Mouse (Mus musculus) gastrocnemius, adult 2 months (tissue): ENCODE measurements around the gene Ndufs7. TPM values are rescaled to one million over a fixed set of nuclear protein-coding genes. Genes with fewer than 3 reads are reported as not detected.

Source experiments
- DNase-seq: peaks from one replicate; pipeline ENCODE4 v3.0.0; 2022
- H3K27ac ChIP-seq: fragments of 200-600 bp; 2 replicates; pipeline ENCODE4 v1.8.1; 2022; ENCODE audit warnings: mild to moderate bottlenecking
- H3K4me3 ChIP-seq: fragments of 200-600 bp; 2 replicates; pipeline ENCODE4 v1.8.1; 2022; ENCODE audit warnings: mild to moderate bottlenecking, moderate library complexity
- CTCF ChIP-seq: fragments of 200-600 bp; IDR thresholded peaks from 2 replicates; pipeline ENCODE4 v1.8.1; 2022; ENCODE audit warnings: antibody characterized with exemption, mild to moderate bottlenecking, moderate library complexity
- intact Hi-C: fragments of 180-260 bp; cut with DNase I; formaldehyde crosslinking; loops from one replicate; pipeline ENCODE4 v1.15.1; 2025
- total RNA-seq, 2 experiments: library from RNA; stranded (reverse); gene quantifications; 2 replicates each; pipeline ENCODE4 v1.2.3; 2021

Ndufs7 gene
- total RNA-seq, 2 experiments from 2014 or later, result 496 to 663 TPM

DNA sequence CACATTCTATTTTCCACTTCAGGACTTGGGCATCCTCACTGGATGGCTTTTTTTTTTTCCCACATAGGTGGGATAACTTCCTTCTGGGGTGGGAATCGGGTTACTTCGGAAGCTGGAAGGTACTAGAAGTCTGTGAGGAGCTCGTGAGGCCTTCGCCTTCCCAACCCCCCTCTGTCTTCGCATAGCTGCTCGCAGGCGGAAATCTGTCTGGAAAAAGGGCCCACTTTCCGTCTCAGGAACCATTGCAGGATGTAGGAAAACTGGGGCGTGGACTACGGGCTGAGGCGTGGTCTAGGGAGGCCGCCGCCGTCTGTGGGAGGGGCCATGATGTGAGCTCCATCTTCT, 22.9 kb upstream of the Ndufs7 start:
- no peak for DNase-seq
- no peak for TF ChIP-seq CTCF
- Histone ChIP-seq H3K4me3 (peak overlapping the region; percentile 73), H3K27ac (peak overlapping the region; percentile 94)
- intact Hi-C loops, result loop anchor here (2.0 kb wide), 2 partner anchors 19 to 27 kb away; no protein-coding TSS in a partner anchor

DNA sequence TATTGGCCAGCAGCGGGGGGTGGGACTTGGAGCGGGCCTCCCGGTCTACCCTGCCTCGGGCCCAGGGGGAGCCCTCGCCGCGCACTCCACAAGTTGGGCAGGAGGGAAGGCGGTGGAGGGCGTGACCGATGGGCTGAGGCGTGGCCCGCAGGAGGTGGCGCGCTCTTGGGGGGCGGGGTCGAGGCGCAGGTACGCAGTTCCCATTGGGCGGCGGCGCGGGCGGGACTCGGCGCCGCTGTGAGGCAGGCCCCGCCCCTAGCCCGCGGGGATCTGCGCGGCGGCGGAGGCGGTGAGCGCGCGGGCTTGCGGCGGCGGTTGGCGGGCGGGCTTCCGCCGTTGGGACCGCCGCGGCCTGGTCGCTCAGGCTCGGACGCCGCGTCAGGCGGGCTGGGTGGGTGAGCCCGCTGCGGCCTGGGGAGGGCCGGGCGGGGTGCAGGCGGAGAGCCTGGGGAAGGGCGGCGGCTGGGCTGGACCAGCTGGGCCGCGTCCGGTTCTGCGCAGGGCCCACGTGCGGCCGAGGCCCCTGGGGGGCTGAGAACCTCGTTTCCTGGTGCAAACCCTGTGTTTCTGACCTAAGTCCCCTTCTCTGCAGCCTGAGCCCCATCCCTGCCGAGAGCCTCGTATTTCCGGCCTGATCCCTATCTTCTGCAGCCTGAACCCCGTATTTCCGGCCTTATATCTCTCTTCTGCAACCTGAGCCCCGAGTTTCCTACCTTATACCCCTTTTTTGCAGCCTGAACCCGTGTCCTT, 22.3 kb upstream of the Ndufs7 start, which contains the start of gene Mum1:
Gene Mum1, plus strand, starts transcription at position 19 of the 750 bp plus-strand sequence.
- peak; percentile 66 for TF ChIP-seq CTCF
- intact Hi-C loops, result loop anchor here (2.0 kb wide), 2 partner anchors 18 to 28 kb away; no protein-coding TSS in a partner anchor
- peak; percentile 100 for DNase-seq
- H3K27ac ChIP-seq, result peak within 1 kb of the TSS; percentile 94
- H3K4me3 ChIP-seq, result peak within 1 kb of the TSS; percentile 73

DNA sequence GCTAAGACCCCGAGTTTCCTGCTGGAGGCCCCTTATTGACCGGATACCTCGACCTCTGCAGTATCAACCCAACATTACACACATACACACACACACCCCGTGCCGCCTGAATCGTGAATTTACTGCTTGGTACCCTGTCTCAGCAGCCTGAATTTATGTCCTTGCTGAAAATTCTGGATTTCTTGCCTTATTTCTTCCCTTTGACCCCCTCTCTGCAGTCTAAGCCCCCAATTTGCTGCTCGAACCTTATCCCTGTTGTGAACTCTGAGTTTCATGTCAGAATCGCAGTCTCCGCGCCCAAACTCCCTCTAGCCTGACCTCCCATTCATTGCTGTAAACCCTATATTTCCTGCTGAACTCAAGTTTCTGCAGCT, 21.8 kb upstream of the Ndufs7 start:
- H3K27ac ChIP-seq, result peak overlapping the region; percentile 94
- TF ChIP-seq CTCF, result no peak
- peak overlapping the region; percentile 73 for H3K4me3 ChIP-seq
- intact Hi-C loops, result loop anchor here (2.0 kb wide), 2 partner anchors 18 to 28 kb away; no protein-coding TSS in a partner anchor
- DNase-seq, result no peak

DNA sequence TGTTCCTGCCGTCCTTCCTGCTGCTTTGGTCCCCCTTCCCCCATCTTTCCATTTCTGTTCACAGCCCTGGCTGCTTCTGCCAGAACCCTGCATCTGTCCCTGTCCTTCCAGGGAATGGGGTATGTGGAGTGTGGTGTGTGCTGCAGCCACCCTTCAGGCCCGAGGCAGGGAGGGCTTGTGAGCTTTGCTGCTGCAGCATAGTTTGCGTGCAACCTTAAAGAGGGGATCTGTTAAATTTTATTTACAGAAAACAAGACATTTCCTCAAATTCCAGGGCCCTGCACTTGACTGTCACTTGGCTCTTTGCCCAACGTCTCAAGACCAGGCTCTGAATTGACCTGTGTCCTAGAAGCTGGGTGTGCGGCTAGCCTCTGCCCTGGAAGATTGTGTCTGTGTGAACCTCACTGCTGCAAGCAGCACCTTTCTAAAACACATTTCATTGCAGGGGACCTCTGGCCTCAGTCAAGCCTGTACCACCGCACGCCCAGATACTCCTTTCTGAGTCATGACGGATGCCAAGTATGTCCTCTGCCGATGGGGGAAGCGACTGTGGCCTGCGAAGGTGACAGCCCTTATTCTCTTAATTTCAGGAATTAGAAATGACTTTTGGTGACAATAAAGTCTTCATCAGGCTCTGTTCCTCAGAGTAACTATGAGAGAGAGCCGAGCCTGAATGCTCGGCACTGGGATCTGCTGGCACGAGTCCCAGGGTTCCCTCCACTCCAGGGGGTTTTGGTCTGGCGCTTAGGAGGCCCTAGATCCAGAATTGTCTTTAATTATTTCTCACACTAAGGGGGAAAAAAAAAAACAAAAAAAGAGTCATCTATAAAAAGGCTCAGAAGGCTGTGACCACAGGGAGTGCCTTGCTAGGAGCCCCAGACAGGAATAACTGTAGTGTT, 20.8 kb upstream of the Ndufs7 start:
- Histone ChIP-seq H3K4me3 (peak overlapping the region; percentile 73), H3K27ac (peak overlapping the region; percentile 94)
- DNase-seq, result peak; percentile 74
- TF ChIP-seq CTCF, result no peak
- intact Hi-C loops, result loop anchor here (2.0 kb wide), 2 partner anchors 17 to 29 kb away; no protein-coding TSS in a partner anchor

DNA sequence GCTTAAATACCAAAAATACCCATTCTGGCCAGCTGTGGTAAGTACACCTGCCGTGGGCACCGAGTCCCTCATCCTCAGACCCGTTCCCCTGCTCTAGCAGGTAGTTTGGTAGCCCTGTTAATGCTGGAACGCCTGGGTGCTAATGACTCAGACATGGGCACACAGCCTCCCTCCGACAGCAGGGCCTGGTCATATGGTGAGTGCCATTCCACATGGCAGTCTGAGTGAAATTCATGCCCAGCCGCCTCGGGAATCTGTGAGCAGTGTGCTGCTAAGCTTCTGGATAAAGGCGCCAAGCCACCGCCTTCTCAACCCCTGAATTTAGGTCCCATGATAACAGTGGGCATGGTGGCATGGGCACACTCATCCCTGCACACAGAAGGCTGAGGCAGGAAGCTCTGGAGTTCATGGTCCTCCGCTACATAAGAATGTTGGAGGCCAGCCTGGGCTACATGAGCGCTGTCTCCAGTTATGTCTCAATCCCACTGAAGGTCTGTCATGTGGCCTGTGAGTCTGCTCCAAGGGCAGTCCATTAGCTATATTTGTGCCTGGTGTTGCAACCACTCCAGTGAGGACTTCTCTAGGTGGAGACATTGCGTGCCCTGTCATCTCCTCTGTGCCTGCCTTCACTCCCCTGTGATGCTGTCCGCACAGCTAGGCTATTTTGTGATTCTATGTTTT, 12.6 kb upstream of the Ndufs7 start:
- no peak for DNase-seq
- no peak overlapping the region for H3K4me3 ChIP-seq
- TF ChIP-seq CTCF, result no peak
- H3K27ac ChIP-seq, result peak overlapping the region; percentile 35; the same call in 1 of the 2 replicates
- intact Hi-C loops, result no loop called here

DNA sequence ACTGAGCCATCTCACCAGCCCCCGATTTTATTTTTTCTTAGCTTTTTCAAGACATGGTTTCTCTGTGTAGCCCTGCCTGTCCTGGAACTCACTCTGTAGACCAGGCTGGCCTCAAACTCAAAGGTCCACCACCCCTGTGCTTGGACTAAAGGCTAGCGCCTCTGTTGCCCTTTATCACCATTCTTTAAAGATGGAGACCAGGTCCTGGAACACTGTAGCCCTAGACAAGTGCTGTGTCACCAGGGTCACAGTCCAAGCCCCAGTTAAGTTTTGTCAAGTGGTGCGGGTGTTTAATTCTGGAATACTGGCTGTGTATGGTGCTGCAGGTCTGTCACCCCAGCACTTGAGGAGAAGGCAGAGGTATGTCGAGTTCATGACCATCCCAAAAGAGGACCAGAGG, 11.9 kb upstream of the Ndufs7 start:
- intact Hi-C loops, result no loop called here
- Histone ChIP-seq H3K4me3 (no peak overlapping the region), H3K27ac (no peak overlapping the region)
- TF ChIP-seq CTCF, result no peak
- no peak for DNase-seq

DNA sequence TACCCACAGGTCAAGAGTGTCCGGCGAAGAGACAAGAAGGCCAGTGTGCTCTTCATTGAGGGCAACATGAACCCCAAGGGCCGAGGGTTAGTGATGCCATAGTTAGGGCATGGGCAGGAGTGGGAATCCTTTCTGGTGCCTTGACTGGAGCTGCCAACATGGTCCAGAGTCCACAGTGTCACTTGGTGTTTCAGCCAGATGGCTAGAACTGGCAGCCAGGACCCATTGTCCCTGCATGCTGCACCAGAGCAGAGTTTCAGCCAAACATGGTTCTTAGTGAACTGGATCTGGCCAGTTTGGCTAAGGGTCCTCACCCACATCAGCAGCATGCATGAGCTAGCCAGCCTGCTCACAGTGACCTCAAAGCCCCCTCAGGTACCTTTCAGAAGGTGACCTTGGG, 10.6 kb upstream of the Ndufs7 start:
- TF ChIP-seq CTCF, result no peak
- H3K4me3 ChIP-seq, result no peak overlapping the region
- intact Hi-C loops, result no loop called here
- H3K27ac ChIP-seq, result no peak overlapping the region
- DNase-seq, result no peak

DNA sequence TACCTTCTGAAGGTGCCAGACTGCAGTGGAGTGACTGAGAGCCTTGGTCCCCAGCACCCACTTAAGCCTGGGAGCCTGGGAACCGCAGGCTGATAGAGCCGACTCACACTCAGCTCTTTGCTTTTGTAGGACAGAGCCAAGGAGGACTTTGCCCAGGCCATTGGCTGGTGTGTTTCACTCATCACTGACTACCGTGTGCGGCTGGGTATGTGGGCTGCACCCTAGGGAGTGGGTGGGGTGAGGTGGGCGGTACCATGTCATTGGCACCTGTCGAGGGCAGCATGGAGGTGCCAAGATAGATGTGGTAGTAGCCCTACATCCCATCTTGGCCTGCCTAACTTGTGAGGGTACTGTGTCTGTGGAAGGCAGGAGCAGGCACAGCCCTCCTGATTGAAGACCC, 9.1 kb upstream of the Ndufs7 start:
- no peak for TF ChIP-seq CTCF
- no peak overlapping the region for H3K4me3 ChIP-seq
- no peak overlapping the region for H3K27ac ChIP-seq
- intact Hi-C loops, result no loop called here
- DNase-seq, result no peak

DNA sequence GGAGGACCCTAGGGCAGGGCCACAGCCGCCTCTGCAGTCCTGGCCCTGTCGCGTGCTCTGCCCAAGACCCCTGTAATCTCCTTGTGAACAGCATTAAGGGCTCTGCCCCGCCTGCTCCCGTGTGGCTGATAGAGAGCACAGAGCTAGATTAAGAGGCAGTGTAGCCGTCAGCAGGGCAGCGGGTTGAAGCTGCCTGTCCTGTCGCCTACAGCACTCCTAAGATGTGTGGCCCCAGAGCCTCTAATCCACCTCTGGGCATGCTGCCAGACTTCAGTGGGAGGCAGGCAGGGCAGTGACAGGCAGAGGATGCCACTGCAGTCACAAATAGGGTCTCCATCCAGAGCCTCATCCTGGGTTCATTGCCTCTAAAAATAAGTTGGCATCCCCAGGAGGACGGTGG, 6.8 kb upstream of the Ndufs7 start:
- H3K4me3 ChIP-seq, result no peak overlapping the region
- H3K27ac ChIP-seq, result no peak overlapping the region
- intact Hi-C loops, result no loop called here
- no peak for TF ChIP-seq CTCF
- no peak for DNase-seq

DNA sequence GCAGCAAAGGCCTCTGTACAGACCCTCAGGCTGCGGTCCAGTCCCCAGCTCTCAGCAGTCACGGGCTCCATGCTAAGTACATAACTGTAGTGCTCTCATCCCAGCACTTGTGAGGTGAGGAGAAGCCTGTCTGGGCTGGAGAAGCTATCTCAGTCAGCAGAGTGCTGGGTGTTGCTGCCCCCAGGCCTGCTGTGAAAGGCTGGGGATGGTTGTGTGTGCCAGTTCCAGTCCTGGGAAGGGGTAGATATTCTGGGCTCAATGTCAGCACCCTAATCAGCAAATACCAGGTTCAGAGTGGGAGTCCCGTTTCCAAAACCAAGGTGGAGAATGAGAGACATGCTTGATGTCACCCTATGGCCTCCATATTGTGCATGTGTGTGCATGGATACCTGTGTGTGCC, 6.3 kb upstream of the Ndufs7 start:
- TF ChIP-seq CTCF, result no peak
- intact Hi-C loops, result no loop called here
- H3K27ac ChIP-seq, result no peak overlapping the region

DNA sequence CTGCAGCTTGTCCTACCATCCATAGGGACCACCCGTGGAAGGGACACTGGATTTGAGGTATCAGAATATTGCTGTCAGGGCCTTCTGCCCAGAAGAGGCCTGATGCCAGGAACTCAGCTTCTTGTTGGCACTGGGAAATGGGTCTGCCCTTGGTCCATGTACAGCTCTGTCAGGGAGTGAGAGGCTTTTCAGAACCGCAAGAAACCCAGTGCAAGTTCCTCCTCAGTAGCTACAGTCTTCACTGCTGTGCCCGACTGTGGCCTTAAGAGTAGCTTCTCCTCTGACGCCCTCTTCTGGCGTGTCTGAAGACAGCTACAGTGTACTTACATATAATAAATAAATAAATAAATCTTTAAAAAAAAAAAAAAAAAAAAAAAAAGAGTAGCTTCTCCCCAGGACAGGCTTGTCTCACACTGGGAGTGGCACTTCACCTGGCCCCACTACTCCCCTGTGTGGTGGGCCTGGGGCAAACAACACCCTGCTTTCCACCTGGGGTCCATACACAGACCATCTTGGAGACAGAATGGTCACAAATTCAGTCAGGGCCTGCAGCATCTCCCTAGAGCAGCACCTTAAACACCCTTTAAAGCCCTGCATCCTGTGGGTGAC, 4.0 kb upstream of the Ndufs7 start:
- peak; percentile 45 for TF ChIP-seq CTCF
- no peak overlapping the region for H3K27ac ChIP-seq
- intact Hi-C loops, result loop anchor here (1.0 to 2.0 kb wide), 3 partner anchors 18 to 70 kb away; partner anchors contain the start of gene Mum1
- no peak for DNase-seq
- no peak overlapping the region for H3K4me3 ChIP-seq

More for the DNA sequence above, 6.3 kb upstream of the Ndufs7 start:
- no peak overlapping the region for H3K4me3 ChIP-seq
- no peak for DNase-seq

DNA sequence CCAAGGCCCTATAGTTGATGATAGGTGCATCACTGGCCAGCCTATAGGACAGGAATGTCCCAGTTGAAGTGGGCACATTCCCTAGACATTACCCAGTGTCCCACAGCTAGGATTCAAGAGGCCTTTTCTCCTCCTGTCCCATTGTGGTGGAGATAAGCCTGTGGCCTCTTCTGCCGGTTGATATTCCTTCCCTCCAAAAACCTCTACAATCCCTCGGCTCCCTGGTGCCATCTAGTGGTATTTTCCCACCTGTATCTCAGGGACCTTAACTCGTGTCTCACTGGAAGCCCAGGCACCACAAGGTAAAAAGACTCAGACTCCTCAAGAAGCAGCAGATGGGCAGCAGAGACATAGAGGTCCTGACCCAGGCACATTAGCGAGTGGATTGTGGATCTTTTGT, 3.3 kb upstream of the Ndufs7 start:
- Histone ChIP-seq H3K27ac (no peak overlapping the region), H3K4me3 (no peak overlapping the region)
- peak; percentile 95 for TF ChIP-seq CTCF
- intact Hi-C loops, result loop anchor here (1.0 to 2.0 kb wide), 3 partner anchors 19 to 70 kb away; partner anchors contain the start of gene Mum1
- peak; percentile 83 for DNase-seq
